Mouse (Mus musculus) forebrain, embryonic 15.5 days (tissue): Measurements from ENCODE around the gene Snapc4. TPM values are rescaled to one million over a fixed set of nuclear protein-coding genes. Genes with fewer than 3 reads are reported as not detected.
A peak's percentile ranks its signal among the peaks of the same experiment; 100 is the strongest.

ENCODE experiments used
- ATAC-seq: fragments of 200-750 bp; cut with Nextera tagmentation; replicated peaks from 2 replicates; pipeline ENCODE4 v1.8.0; 2017; ENCODE audit warnings: mild to moderate bottlenecking, moderate TSS enrichment, moderate library complexity
- H3K27ac ChIP-seq: fragments of 300-500 bp; sonication (generic); replicated peaks from 2 replicates; pipeline ENCODE4 v1.5.1; 2015; ENCODE audit warnings: mild to moderate bottlenecking, inconsistent platforms
- H3K27me3 ChIP-seq: fragments of 300-500 bp; sonication (generic); 2 replicates; pipeline ENCODE4 v1.6.1; 2015; ENCODE audit warnings: inconsistent platforms
- H3K36me3 ChIP-seq: fragments of 300-500 bp; sonication (generic); 2 replicates; pipeline ENCODE4 v1.6.1; 2015; ENCODE audit warnings: mild to moderate bottlenecking, inconsistent platforms
- H3K4me1 ChIP-seq: fragments of 300-500 bp; sonication (generic); 2 replicates; pipeline ENCODE4 v1.6.1; 2015; ENCODE audit warnings: inconsistent platforms
- H3K4me2 ChIP-seq: fragments of 300-500 bp; sonication (generic); replicated peaks from 2 replicates; pipeline ENCODE4 v1.6.1; 2015; ENCODE audit warnings: mild to moderate bottlenecking, inconsistent platforms
- H3K4me3 ChIP-seq: fragments of 300-500 bp; sonication (generic); 2 replicates; pipeline ENCODE4 v1.5.1; 2015; ENCODE audit warnings: mild to moderate bottlenecking, inconsistent platforms
- H3K9ac ChIP-seq: fragments of 300-500 bp; sonication (generic); replicated peaks from 2 replicates; pipeline ENCODE4 v1.6.1; 2015; ENCODE audit warnings: mild to moderate bottlenecking, inconsistent platforms
- H3K9me3 ChIP-seq: fragments of 300-500 bp; sonication (generic); 2 replicates; pipeline ENCODE4 v1.6.1; 2016; ENCODE audit warnings: inconsistent platforms
- WGBS: fragments of 180-500 bp; shearing (Covaris S2); methylation state at CpG from one replicate; pipeline ENCODE4 v1.1.7; 2015; ENCODE audit warnings: mixed read lengths; 5-methylcytosine and 5-hydroxymethylcytosine counted together
- polyA plus RNA-seq: library from polyadenylated mRNA; unstranded; fragments of >200 nt; fragmentation: Nextera tagmentation; extraction: Ambion mirVana; gene quantifications from 2 replicates; pipeline ENCODE4 v1.2.1, GENCODE M21; 2015

Gene Snapc4
- polyA plus RNA-seq, result 31.4 and 31.6 TPM in 2 replicates

DNA sequence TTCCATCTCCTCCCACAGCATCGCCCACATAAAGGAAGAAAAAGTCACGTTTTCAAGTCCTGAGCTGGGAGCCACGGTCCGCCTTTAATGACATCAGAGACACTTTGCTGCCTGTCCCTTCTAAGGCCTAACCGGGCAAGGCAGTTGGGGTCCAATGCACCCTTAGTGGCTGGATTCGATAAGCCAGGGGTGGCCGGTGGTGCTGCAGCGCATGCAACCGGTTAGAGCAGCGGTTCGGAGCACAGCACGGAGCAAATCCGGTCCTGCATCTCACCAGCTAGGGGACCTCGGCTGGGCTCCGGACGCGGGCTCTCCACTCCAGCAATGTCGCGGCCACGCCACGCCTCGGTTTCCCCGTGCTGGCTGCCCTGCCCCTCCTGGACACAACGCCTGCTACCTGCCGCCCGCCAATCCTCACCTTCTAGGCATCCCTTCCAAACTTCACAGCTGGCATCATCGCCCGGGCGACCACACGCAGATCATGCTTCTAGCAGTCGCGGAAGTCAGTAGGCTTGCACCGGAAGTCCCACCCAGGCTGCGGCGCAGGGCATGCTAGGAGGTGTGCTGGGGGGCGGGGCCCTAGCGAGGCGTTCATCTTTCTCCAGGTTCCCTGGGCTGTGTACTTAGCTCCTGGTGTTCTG, at the start of gene Snapc4:
Gene Snapc4, minus strand, starts transcription at position 523 of the 641 bp plus-strand sequence.
- Histone ChIP-seq H3K4me1 (peaks cover 21% of the 10 kb centered on the region), H3K4me3 (peak within 1 kb of the TSS; percentile 68), H3K9me3 (no peaks in the 10 kb centered on the region), H3K27me3 (no peaks in the 10 kb centered on the region), H3K9ac (peak within 1 kb of the TSS; percentile 76), H3K27ac (peak within 1 kb of the TSS; percentile 56), H3K4me2 (peak within 1 kb of the TSS; percentile 94), H3K36me3 (peaks cover 61% of the 10 kb centered on the region)
- ATAC-seq, result peak; percentile 98
- 0% methylated on average over 38 of the region's 38 CpGs for WGBS

DNA sequence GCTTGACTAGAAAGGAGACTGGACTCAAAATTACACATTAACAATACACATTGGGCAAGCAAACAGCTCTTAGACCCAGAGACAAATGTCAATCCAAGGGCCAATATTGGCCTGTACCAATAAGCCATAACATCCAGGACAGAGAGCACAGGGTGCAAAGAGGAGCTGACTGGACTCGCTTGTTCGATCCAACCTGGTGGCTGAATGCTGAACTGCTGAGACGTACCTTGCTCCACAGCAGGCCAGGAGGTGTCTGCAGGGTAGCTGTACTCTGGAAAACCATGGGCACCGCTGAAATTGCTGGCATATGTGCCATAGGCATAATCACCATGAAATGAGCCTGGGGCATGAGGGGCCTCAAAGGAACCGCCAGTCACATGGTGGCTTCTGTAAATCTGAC, 49.4 kb upstream of the Snapc4 start:
- H3K9me3 ChIP-seq, result no peaks in the 10 kb centered on the region
- no peak overlapping the region for H3K4me2 ChIP-seq
- ATAC-seq, result no peak
- H3K4me3 ChIP-seq, result no peak overlapping the region
- H3K9ac ChIP-seq, result no peak overlapping the region
- H3K27me3 ChIP-seq, result no peaks in the 10 kb centered on the region
- H3K27ac ChIP-seq, result no peak overlapping the region
- no peaks in the 10 kb centered on the region for H3K4me1 ChIP-seq
- WGBS, result 93% methylated on average over 5 of the region's 5 CpGs
- H3K36me3 ChIP-seq, result peaks cover 90% of the 10 kb centered on the region

DNA sequence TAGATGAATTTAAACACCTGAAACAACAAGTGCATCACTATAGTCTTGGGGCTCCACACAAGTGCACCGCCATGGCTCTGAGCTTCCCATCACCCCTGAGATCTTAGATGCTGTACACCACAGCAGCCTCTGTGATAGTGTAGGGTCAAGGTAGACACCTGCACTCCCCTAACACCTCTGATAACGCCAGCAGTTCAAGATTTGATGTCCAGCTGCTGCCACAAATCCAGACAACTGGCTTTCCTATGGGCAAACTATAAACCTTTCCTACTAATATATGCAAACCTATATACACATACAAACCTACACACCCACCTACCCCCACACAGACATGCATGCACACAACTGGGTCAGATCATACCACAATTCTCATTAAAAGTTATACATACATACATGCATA, 44.1 kb upstream of the Snapc4 start:
- Histone ChIP-seq H3K9ac (no peak overlapping the region), H3K9me3 (no peaks in the 10 kb centered on the region), H3K36me3 (peaks cover 94% of the 10 kb centered on the region), H3K4me3 (no peak overlapping the region), H3K27ac (no peak overlapping the region), H3K4me1 (no peaks in the 10 kb centered on the region), H3K27me3 (no peaks in the 10 kb centered on the region), H3K4me2 (no peak overlapping the region)
- ATAC-seq, result no peak
- WGBS, result 97% methylated on average over 2 of the region's 2 CpGs

DNA sequence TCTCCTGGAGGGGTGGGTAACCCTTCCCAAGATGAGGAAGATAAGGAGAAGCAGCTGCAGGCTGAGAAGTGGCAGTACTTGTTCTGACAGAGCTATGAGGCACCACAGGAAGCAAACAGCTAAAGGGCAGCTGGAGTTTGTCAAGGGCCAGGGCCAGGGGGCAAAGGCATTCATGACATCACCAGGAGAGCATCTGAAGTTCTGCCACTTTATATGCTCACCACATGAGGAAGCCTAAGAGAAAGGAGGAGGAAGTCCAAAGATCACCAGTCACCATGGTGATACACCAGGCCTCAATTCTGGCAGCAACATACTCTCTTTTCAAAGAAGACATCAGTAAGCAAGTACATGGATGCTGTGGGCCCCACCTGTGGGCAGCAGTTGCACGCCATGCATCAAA, 42.6 kb upstream of the Snapc4 start:
- no peak overlapping the region for H3K4me2 ChIP-seq
- H3K36me3 ChIP-seq, result peaks cover 93% of the 10 kb centered on the region
- no peaks in the 10 kb centered on the region for H3K27me3 ChIP-seq
- H3K4me1 ChIP-seq, result no peaks in the 10 kb centered on the region
- H3K27ac ChIP-seq, result no peak overlapping the region
- H3K9ac ChIP-seq, result no peak overlapping the region
- H3K4me3 ChIP-seq, result no peak overlapping the region
- no peaks in the 10 kb centered on the region for H3K9me3 ChIP-seq
- WGBS, result 97% methylated on average over 1 of the region's 1 CpGs
- no peak for ATAC-seq

DNA sequence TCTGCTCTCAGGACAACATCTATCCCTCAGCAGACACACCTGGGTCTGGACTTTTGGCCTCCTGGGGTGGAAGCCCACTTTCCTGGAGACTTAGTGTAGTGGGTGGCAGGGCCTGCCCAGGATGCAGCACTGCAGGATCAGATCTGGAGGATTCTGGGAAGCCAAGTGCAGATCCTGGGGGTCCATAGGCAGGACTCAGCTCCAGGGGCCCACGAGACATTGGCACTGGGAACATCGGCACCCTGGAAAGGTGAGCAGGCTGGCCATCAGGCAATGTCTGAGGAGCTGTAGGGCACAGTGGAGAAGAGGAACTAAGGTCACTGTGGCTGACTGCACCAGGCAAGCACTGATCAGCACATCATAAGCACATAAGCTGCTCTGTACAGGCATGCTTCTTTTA, 41.5 kb upstream of the Snapc4 start:
- Histone ChIP-seq H3K27ac (no peak overlapping the region), H3K9ac (no peak overlapping the region), H3K9me3 (no peaks in the 10 kb centered on the region), H3K4me3 (no peak overlapping the region), H3K36me3 (peaks cover 93% of the 10 kb centered on the region), H3K4me2 (no peak overlapping the region), H3K4me1 (no peaks in the 10 kb centered on the region), H3K27me3 (no peaks in the 10 kb centered on the region)
- 88% methylated on average over 2 of the region's 2 CpGs for WGBS
- ATAC-seq, result no peak

DNA sequence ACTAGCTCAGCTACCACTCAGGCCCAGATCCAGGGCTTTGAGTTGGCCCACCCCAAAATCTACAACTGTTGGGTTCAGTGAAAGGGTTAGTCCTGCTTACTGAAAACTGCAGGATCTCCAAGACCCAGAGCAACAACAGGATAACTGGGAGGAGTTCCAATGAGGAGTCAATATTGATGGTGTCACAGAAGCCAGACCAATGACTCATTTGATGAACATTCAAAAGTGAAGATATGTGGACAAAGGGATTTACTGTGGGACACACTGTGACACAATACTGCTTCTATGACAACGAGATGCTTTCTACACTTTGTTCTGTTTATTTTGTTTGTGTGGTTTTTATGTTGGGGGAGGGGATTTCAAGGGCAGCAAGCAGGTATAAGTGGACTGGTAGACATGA, 37.7 kb upstream of the Snapc4 start:
- H3K27ac ChIP-seq, result no peak overlapping the region
- no peaks in the 10 kb centered on the region for H3K27me3 ChIP-seq
- H3K36me3 ChIP-seq, result peaks cover 93% of the 10 kb centered on the region
- no peak overlapping the region for H3K4me3 ChIP-seq
- no peak for ATAC-seq
- no peaks in the 10 kb centered on the region for H3K9me3 ChIP-seq
- 94% methylated on average over 1 of the region's 1 CpGs for WGBS
- H3K4me2 ChIP-seq, result no peak overlapping the region
- no peak overlapping the region for H3K9ac ChIP-seq
- no peaks in the 10 kb centered on the region for H3K4me1 ChIP-seq

DNA sequence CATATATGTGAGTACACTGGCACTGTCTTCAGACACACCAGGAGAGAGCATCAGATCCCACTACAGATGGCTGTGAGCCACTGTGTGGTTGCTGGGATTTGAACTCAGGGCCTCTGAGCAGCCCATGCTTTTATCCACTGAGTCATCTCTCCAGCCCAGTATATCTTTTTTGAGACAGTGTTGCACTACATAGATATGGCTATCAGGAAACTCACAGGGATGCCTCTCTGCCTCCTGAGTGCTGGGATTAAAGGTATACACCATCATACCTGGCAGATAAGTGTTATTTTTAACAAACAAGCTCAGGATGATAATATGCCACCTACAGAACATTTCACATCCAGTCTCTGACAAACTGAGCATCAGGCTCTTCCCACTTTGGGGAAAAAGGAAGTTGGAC, 36.6 kb upstream of the Snapc4 start:
- H3K4me3 ChIP-seq, result no peak overlapping the region

DNA sequence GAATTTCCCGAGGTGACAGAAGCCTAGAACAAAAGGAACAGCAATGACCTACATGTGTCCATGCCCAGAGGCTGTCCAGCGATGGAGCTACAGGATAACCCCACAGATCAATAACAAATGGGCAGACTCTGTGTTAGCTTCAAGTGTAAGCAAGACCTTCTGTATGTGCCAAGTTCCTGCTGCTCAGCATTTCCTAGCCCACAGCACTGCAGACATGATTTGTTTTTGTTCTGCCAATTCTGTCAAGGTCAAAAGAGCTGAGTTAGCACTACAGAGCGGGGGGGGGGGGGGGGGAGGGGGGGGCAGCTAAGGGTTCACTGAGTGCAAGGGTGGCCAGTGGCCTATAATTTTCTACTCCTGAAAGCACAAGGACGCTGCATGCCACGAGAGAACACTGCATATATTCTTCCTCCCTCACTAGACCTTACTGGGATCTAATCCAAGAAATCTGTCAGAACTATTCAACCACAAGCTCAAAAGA, 30.5 kb upstream of the Snapc4 start:
- Histone ChIP-seq H3K9me3 (no peaks in the 10 kb centered on the region), H3K4me2 (no peak overlapping the region), H3K4me1 (peaks cover 26% of the 10 kb centered on the region), H3K4me3 (no peak overlapping the region), H3K9ac (no peak overlapping the region), H3K27ac (no peak overlapping the region), H3K36me3 (peaks cover 42% of the 10 kb centered on the region), H3K27me3 (no peaks in the 10 kb centered on the region)
- ATAC-seq, result no peak
- 62% methylated on average over 4 of the region's 5 CpGs for WGBS

More for the DNA sequence above, 36.6 kb upstream of the Snapc4 start:
- Histone ChIP-seq H3K4me1 (no peaks in the 10 kb centered on the region), H3K9me3 (no peaks in the 10 kb centered on the region), H3K9ac (no peak overlapping the region), H3K4me2 (no peak overlapping the region), H3K36me3 (peaks cover 92% of the 10 kb centered on the region), H3K27me3 (no peaks in the 10 kb centered on the region), H3K27ac (no peak overlapping the region)
- no peak for ATAC-seq

DNA sequence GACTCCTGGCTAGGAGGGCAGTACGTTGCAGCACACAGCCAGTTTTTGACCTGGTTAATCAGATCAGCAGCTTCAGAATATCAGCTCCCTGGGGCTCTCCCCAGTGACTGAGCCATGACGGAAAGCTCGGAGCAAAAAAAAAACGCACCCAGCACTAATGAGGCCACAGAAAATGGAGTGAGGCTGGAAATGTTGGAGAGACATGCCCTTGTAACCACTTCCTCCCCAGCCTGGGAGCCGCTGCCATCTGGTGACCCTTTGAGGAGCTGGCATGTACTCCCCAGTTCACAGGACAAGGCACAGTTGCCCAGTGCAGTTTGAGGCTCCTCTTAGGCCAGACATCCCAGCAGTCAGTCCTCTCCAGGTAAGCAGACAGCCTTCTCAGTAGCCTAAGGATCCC, 29.6 kb upstream of the Snapc4 start:
- Histone ChIP-seq H3K27ac (no peak overlapping the region), H3K27me3 (no peaks in the 10 kb centered on the region), H3K4me1 (peaks cover 34% of the 10 kb centered on the region), H3K4me3 (no peak overlapping the region), H3K9ac (no peak overlapping the region), H3K36me3 (peaks cover 35% of the 10 kb centered on the region), H3K4me2 (no peak overlapping the region), H3K9me3 (no peaks in the 10 kb centered on the region)
- 68% methylated on average over 5 of the region's 5 CpGs for WGBS
- ATAC-seq, result no peak

DNA sequence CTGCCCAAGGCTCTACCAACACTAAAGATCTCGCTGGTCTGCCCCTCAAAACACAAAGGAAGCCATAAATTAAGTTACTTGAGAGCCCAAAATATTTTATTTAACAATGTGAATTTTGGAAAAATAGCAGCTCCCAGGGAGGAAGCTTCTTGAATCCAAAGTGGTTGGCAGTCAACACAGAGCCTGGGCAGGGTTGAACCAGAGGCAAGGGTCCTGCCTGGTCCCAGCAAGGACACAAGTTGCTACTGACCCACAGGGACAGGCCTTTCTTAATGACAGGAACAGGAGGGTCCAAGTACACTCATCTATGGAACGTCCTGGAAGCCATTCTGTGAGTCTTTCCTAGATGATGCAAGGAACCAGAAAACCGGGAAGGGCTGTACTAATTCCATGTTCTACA, 28.9 kb upstream of the Snapc4 start:
- no peaks in the 10 kb centered on the region for H3K27me3 ChIP-seq
- 63% methylated on average over 3 of the region's 3 CpGs for WGBS
- peak; percentile 17; the same call in 1 of the 2 replicates for ATAC-seq
- H3K9me3 ChIP-seq, result no peaks in the 10 kb centered on the region
- peak overlapping the region; percentile 77 for H3K4me2 ChIP-seq
- H3K36me3 ChIP-seq, result peaks cover 29% of the 10 kb centered on the region
- peak overlapping the region; percentile 93; the same call in 1 of the 2 replicates for H3K9ac ChIP-seq
- H3K4me3 ChIP-seq, result peak overlapping the region; percentile 88
- H3K27ac ChIP-seq, result no peak overlapping the region
- H3K4me1 ChIP-seq, result peaks cover 40% of the 10 kb centered on the region

DNA sequence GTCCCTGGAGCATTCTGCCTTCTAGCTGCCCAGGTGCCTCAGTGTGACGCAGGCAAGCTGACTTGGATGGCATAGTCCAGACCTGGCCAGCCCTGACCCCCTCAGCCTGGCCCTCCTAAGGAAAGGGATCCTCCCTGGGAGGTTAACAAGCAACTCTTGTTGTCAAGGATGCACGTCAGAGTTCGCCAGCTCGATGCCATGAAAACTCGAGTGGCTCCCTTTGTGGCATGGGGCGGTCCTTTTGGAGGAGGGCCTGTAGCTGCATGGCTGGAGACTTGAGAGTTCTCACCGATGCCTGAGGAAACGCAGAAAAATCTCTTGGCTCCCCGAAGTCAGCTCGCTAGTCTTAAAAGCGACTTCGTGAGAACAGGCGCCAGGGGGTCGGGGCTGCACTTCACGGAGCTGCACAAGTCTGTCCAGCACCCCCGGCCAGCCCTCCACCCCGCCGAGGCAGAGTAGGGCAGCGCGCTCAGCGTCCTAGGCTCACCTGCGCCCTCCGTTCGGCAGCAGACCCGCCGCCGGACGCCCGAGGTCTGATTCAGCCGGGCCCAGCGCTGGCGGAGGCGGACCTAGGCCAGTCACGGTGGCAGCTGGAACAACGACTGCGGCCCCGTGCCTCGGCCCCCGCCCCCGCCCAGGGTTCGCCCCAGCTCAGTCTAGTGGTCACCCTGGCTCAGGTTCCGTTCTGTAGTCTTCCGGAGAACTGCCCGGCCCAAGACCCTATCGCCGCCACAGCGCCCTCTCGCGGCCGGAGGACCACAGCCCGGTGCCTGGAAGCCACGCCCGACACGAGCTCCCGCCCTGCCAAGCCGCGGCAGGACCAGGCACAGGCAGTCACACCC, 28.3 kb upstream of the Snapc4 start, which contains the start of gene Inpp5e:
Gene Inpp5e, minus strand, starts transcription at position 689 of the 842 bp plus-strand sequence.
- Histone ChIP-seq H3K4me3 (peak within 1 kb of the TSS; percentile 88), H3K27me3 (no peaks in the 10 kb centered on the region), H3K27ac (peak within 1 kb of the TSS; percentile 72), H3K9ac (peak within 1 kb of the TSS; percentile 93), H3K36me3 (peaks cover 22% of the 10 kb centered on the region), H3K4me1 (peaks cover 40% of the 10 kb centered on the region), H3K9me3 (no peaks in the 10 kb centered on the region), H3K4me2 (peak within 1 kb of the TSS; percentile 77)
- ATAC-seq, result peak; percentile 94
- WGBS, result under 1% methylated on average over 57 of the region's 57 CpGs

DNA sequence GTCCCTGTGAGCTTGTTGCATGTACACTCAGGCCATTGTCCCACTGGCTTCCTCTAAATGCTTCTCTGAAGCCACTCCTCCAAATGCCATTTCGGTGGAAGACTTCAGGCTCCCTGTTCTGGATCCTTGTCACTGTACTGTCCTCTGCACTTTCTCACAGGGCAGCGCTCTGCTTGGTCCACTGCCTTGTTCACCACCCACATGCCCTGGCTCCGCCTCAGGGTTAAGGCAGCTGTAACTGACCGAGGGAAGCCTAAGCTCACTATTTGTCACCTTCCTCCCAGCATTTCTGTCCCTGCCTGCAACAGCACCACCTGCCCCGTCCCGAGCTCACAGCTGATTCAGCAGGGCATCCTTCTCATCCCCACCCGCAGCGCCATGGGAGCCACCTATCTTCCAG, 22.9 kb upstream of the Snapc4 start:
- Histone ChIP-seq H3K4me1 (peaks cover 38% of the 10 kb centered on the region), H3K36me3 (peaks cover 40% of the 10 kb centered on the region), H3K27me3 (no peaks in the 10 kb centered on the region), H3K4me3 (no peak overlapping the region), H3K27ac (no peak overlapping the region), H3K9me3 (no peaks in the 10 kb centered on the region), H3K9ac (no peak overlapping the region), H3K4me2 (no peak overlapping the region)
- 87% methylated on average over 8 of the region's 8 CpGs for WGBS
- no peak for ATAC-seq
